Mouse (Mus musculus) lung, postnatal 0 days (tissue): Measurements from ENCODE around the gene Phf2.

Source experiments
- CTCF ChIP-seq: IDR thresholded peaks from 2 replicates; pipeline ENCODE4 v1.5.1; 2016; ENCODE audit warnings: antibody characterized with exemption, mild to moderate bottlenecking
- EP300 ChIP-seq: IDR thresholded peaks from 2 replicates; pipeline ENCODE4 v1.6.1; 2016; ENCODE audit warnings: antibody characterized with exemption, mild to moderate bottlenecking, control low read depth

DNA sequence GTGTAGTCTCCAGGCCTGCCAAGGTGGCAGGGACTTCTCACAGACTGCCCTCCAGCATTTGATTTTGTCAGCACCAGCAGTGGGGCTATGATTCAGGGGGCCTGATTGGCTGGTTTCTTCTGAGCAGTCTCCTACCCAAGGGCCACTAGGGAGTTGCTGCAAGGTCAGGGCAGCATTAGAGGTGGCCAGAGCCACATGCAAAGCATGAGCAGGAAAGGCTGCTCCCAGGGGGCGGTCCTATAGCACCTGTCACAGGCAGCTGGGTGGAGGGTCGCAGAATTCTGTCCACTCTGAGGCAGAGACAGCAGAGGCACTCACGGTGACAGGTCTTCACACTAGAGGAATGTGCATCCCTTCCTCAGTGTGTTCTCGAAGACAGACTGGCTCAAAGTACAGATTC is 12.1 kb downstream of the Phf2 start:
- TF ChIP-seq CTCF (no peak), EP300 (no peak)
